8 mouse cellular contexts compared by ENCODE assay signal in the genomic region with DNA sequence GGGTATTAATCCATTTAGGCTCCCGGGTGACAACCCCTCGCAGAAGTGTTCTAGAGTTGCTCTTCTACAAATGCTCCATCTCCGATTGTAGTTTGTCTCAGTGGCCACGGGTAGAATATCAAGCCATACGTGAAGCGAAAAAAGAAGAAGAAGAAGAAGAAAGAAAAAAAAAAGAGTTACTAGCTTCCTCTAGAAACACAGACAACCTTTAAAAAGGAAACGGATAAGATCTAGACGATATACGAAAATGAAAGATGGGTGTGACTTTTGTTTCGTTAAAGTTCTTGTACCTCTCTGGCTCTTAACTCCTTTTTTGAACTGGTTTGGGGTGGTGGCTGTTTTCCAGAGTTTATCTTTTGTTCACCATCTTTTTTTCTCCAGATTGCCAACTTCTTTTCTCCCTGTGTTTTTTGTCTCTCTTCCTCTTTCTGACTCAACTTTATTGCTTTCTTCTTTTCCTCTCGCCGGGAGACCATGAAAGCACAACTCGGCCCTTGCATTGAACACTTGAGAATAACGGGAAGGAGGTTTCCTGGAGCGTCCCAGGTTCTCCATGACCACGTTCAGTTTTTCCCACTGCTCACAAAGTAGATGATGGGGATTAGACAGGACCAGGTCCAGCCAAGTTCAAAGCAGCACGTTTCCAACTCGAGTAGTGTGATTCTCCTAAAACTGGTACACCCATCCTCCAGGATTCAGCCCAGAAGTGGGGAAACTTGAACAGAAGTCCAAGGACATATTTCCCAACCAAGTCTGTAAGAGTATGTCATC. TPM values are rescaled to one million over a fixed set of nuclear protein-coding genes. Genes with fewer than 3 reads are reported as not detected.
DNase-seq lines count a peak whose midpoint lies in the region; ATAC-seq and TF ChIP-seq lines count a peak whose summit lies in the region.

No protein-coding gene starts in this region.

- no peaks in the 10 kb centered on the region; the same call in 1 of the 2 replicates for H3K36me3 ChIP-seq in embryonic facial prominence, embryonic 11.5 days (replicated peaks; ENCODE audit: control insufficient read depth, insufficient read depth, low read depth, low read length)
- no peaks in the 10 kb centered on the region for H3K36me3 ChIP-seq in midbrain, embryonic 14.5 days (ENCODE audit: control insufficient read depth, insufficient read depth, low read length)

- peak overlapping the region; percentile 81 for H3K4me2 ChIP-seq in embryonic facial prominence, embryonic 11.5 days (ENCODE audit: low read depth, low read length)
- peak overlapping the region; percentile 86 for H3K4me2 ChIP-seq in midbrain, embryonic 14.5 days (ENCODE audit: low read length)

- DNase-seq in lung, adult 2 months: peak; percentile 14
- DNase-seq in lung, postnatal 14 days: no peak
- DNase-seq in embryonic facial prominence, embryonic 11.5 days (ENCODE audit: low spot score): peak; percentile 25
- peak; percentile 87 for DNase-seq in induced T-regulatory cell, adult 2 months (ENCODE audit: low read depth)
- no peak for DNase-seq in midbrain, embryonic 14.5 days
- DNase-seq in right cerebral cortex, postnatal 10 days (ENCODE audit: low spot score in 2 of 2): no peak
- DNase-seq in gastrocnemius, postnatal 14 days: no peak
- DNase-seq in gastrocnemius, postnatal 10 days: no peak

- intact Hi-C loops in gastrocnemius, postnatal 14 days (cut with DNase I; ENCODE audit: low total_unique reads): loop anchor here (2.0 to 10.0 kb wide), 3 partner anchors 250 to 316 kb away; no protein-coding TSS in a partner anchor

- WGBS in lung, adult 2 months: 2% methylated on average over 18 of the region's 18 CpGs
- 2% methylated on average over 18 of the region's 18 CpGs for WGBS in embryonic facial prominence, embryonic 11.5 days
- 3% methylated on average over 18 of the region's 18 CpGs for WGBS in midbrain, embryonic 14.5 days

- no peak overlapping the region for H3K9ac ChIP-seq in embryonic facial prominence, embryonic 11.5 days (replicated peaks; ENCODE audit: low read length)
- H3K9ac ChIP-seq in midbrain, embryonic 14.5 days (replicated peaks; ENCODE audit: low read length): no peak overlapping the region

- ATAC-seq in embryonic facial prominence, embryonic 11.5 days (replicated peaks; ENCODE audit: insufficient number of reproducible peaks, low FRiP score, low TSS enrichment, low read depth): no peak
- no peak for ATAC-seq in midbrain, embryonic 14.5 days (ENCODE audit: low FRiP score, low TSS enrichment)

- no peaks in the 10 kb centered on the region for H3K27me3 ChIP-seq in embryonic facial prominence, embryonic 11.5 days (ENCODE audit: control insufficient read depth, insufficient read depth, low read length)
- H3K27me3 ChIP-seq in midbrain, embryonic 14.5 days (ENCODE audit: control insufficient read depth, insufficient read depth, low read length): 0 out of 2 replicates have a peak, but pooled peaks cover 8% of the 10 kb centered on the region

- H3K27ac ChIP-seq in embryonic facial prominence, embryonic 11.5 days (replicated peaks; ENCODE audit: low read depth, low read length): no peak overlapping the region
- no peak overlapping the region for H3K27ac ChIP-seq in midbrain, embryonic 14.5 days (replicated peaks; ENCODE audit: low read depth, low read length)

- H3K4me1 ChIP-seq in lung, adult 2 months (ENCODE audit: control insufficient read depth, insufficient read depth, low read length): peaks cover 6% of the 10 kb centered on the region
- no peaks in the 10 kb centered on the region for H3K4me1 ChIP-seq in embryonic facial prominence, embryonic 11.5 days (ENCODE audit: control insufficient read depth, insufficient read depth, low read length)
- peaks cover 21% of the 10 kb centered on the region for H3K4me1 ChIP-seq in midbrain, embryonic 14.5 days (ENCODE audit: control insufficient read depth, insufficient read depth, low read length)

- H3K4me3 ChIP-seq in lung, adult 2 months (replicated peaks; ENCODE audit: extremely low read depth, low read depth, low read length): peak overlapping the region; percentile 68
- H3K4me3 ChIP-seq in embryonic facial prominence, embryonic 11.5 days (ENCODE audit: low read depth, low read length): peak overlapping the region; percentile 68; the same call in 1 of the 2 replicates
- H3K4me3 ChIP-seq in midbrain, embryonic 14.5 days (replicated peaks; ENCODE audit: low read depth, low read length): peak overlapping the region; percentile 83; the same call in 1 of the 2 replicates

- H3K9me3 ChIP-seq in embryonic facial prominence, embryonic 11.5 days (replicated peaks; ENCODE audit: control insufficient read depth, low read length): no peaks in the 10 kb centered on the region
- no peaks in the 10 kb centered on the region for H3K9me3 ChIP-seq in midbrain, embryonic 14.5 days (ENCODE audit: control insufficient read depth, low read length)

- no peak for TF ChIP-seq CTCF in lung, adult 2 months (IDR thresholded peaks at IDR 0.05; ENCODE audit: insufficient read depth, low read length)

- no peak for TF ChIP-seq POLR2A in lung, adult 2 months (IDR thresholded peaks at IDR 0.05; ENCODE audit: borderline replicate concordance, extremely low read depth, low read depth, low read length)

RNA-seq across cellular contexts. Expression of a gene that starts 1.4 kb away (rescaled TPM):
- 6.7 and 8.5 TPM in 2 replicates for polyA plus RNA-seq in lung, adult 2 months (2012; rRNA removed)
- polyA plus RNA-seq in embryonic facial prominence, embryonic 11.5 days (2014; fragmentation: Nextera tagmentation; extraction: Ambion mirVana): 66.2 and 70.4 TPM in 2 replicates
- polyA plus RNA-seq in midbrain, embryonic 14.5 days (2014; fragmentation: Nextera tagmentation; extraction: Ambion mirVana): 85.0 and 104 TPM in 2 replicates
- 10 to 100 TPM; 33.5 TPM for total RNA-seq in gastrocnemius, postnatal 14 days (2021)
- total RNA-seq in gastrocnemius, postnatal 10 days (2021): 10 to 100 TPM; 45.7 to 57.1 TPM

RNA-seq across cellular contexts. Expression of a gene that starts 59.9 kb away (rescaled TPM):
- 5.8 and 9.5 TPM in 2 replicates for polyA plus RNA-seq in lung, adult 2 months (2012; rRNA removed)
- 13.9 and 18.0 TPM in 2 replicates for polyA plus RNA-seq in embryonic facial prominence, embryonic 11.5 days (2014; fragmentation: Nextera tagmentation; extraction: Ambion mirVana)
- polyA plus RNA-seq in midbrain, embryonic 14.5 days (2014; fragmentation: Nextera tagmentation; extraction: Ambion mirVana): 12.2 and 17.3 TPM in 2 replicates
- total RNA-seq in gastrocnemius, postnatal 14 days (2021): 10 to 100 TPM; 12.0 to 14.6 TPM
- 10 to 100 TPM; 15.0 to 24.6 TPM for total RNA-seq in gastrocnemius, postnatal 10 days (2021)

Comparison
In these comparisons a context has a peak if more than half of its experiments do, and no peak if none do; other contexts are left out.
1. DNase-seq: peak in lung, adult 2 months (single experiment), embryonic facial prominence, embryonic 11.5 days (single experiment) and induced T-regulatory cell, adult 2 months (single experiment); none in lung, postnatal 14 days (single experiment), midbrain, embryonic 14.5 days (single experiment), right cerebral cortex, postnatal 10 days (0 of 2), gastrocnemius, postnatal 14 days (single experiment) and gastrocnemius, postnatal 10 days (single experiment).
2. Peak in every context shown above with its lines, with median percentiles within 50 percentile points of each other: H3K4me3 ChIP-seq.